Mouse (Mus musculus) ES-Bruce4 (cell line): ENCODE results near the gene AU021092. TPM values are rescaled to one million over a fixed set of nuclear protein-coding genes. Genes with fewer than 3 reads are reported as not detected.

ENCODE experiments used
- H3K27ac ChIP-seq: 2 replicates; pipeline ENCODE4 v1.5.1; 2012; ENCODE audit warnings: low read length, inconsistent platforms; ENCODE audit not compliant: insufficient read depth
- H3K27me3 ChIP-seq: 2 replicates; pipeline ENCODE4 v1.6.1; 2012; ENCODE audit warnings: mild to moderate bottlenecking, low read length, inconsistent platforms; ENCODE audit not compliant: control insufficient read depth, poor library complexity, insufficient read depth, severe bottlenecking
- H3K36me3 ChIP-seq: 2 replicates; pipeline ENCODE4 v1.6.1; 2012; ENCODE audit warnings: inconsistent platforms, mild to moderate bottlenecking, low read length, moderate library complexity; ENCODE audit not compliant: control insufficient read depth, poor library complexity, insufficient read depth, severe bottlenecking
- H3K4me1 ChIP-seq: one replicate; pipeline ENCODE4 v1.8.1; 2011; ENCODE audit warnings: low read length; ENCODE audit not compliant: control insufficient read depth, insufficient read depth
- H3K4me3 ChIP-seq: 2 replicates; pipeline ENCODE4 v1.5.1; 2011; ENCODE audit warnings: low read depth, mild to moderate bottlenecking, low read length
- H3K9ac ChIP-seq: 2 replicates; pipeline ENCODE4 v1.6.1; 2012; ENCODE audit warnings: low read depth, mild to moderate bottlenecking, inconsistent platforms; ENCODE audit not compliant: poor library complexity, severe bottlenecking
- H3K9me3 ChIP-seq: replicated peaks from 2 replicates; pipeline ENCODE4 v1.6.1; 2012; ENCODE audit warnings: mild to moderate bottlenecking, low read length, inconsistent platforms; ENCODE audit not compliant: control insufficient read depth, poor library complexity, insufficient read depth, severe bottlenecking
- CTCF ChIP-seq: IDR thresholded peaks from one replicate; pipeline ENCODE4 v1.8.1; 2011; ENCODE audit warnings: low read depth, low read length
- EP300 ChIP-seq: IDR thresholded peaks from 2 replicates; pipeline ENCODE4 v1.6.1; 2011; ENCODE audit warnings: low read depth, low read length; ENCODE audit not compliant: insufficient read depth
- POLR2A ChIP-seq: IDR thresholded peaks from one replicate; pipeline ENCODE4 v1.8.1; 2011; ENCODE audit warnings: low read length; ENCODE audit not compliant: insufficient read depth
- polyA plus RNA-seq: library from polyadenylated mRNA; stranded (reverse); fragments of >200 nt; gene quantifications from 2 replicates; pipeline ENCODE4 v1.2.4, GENCODE M21; 2011; ENCODE audit warnings: low read depth; ENCODE audit not compliant: missing spikeins, insufficient read depth, insufficient read length

Gene AU021092
- polyA plus RNA-seq, 1 experiment: not detected

GRCm38 (mm10) chr16:5217341-5218133, 4.6 kb downstream of the AU021092 start:
- no peak for TF ChIP-seq POLR2A
- no peak for TF ChIP-seq CTCF
- TF ChIP-seq EP300: no peak
- H3K27ac ChIP-seq: no peak overlapping the region

GRCm38 (mm10) chr16:5216686-5217085, 5.4 kb downstream of the AU021092 start:
- H3K27ac ChIP-seq: no peak overlapping the region
- no peak for TF ChIP-seq EP300
- no peak for TF ChIP-seq POLR2A
- TF ChIP-seq CTCF: no peak
- no peak overlapping the region for H3K4me3 ChIP-seq

More at GRCm38 (mm10) chr16:5217341-5218133, 4.6 kb downstream of the AU021092 start:
- no peaks in the 10 kb centered on the region for H3K4me1 ChIP-seq
- no peaks in the 10 kb centered on the region for H3K36me3 ChIP-seq
- H3K9ac ChIP-seq: no peak overlapping the region
- no peaks in the 10 kb centered on the region; the same call in 1 of the 2 replicates for H3K9me3 ChIP-seq
- no peak overlapping the region for H3K4me3 ChIP-seq
- H3K27me3 ChIP-seq: no peaks in the 10 kb centered on the region

GRCm38 (mm10) chr16:5214126-5214525, 8.0 kb downstream of the AU021092 start:
- Histone ChIP-seq H3K4me1 (no peaks in the 10 kb centered on the region), H3K9me3 (no peaks in the 10 kb centered on the region), H3K36me3 (no peaks in the 10 kb centered on the region), H3K9ac (no peak overlapping the region), H3K27ac (no peak overlapping the region), H3K27me3 (no peaks in the 10 kb centered on the region), H3K4me3 (no peak overlapping the region)
- TF ChIP-seq EP300 (no peak), POLR2A (no peak), CTCF (no peak)

More at GRCm38 (mm10) chr16:5216686-5217085, 5.4 kb downstream of the AU021092 start:
- Histone ChIP-seq H3K9ac (no peak overlapping the region), H3K9me3 (no peaks in the 10 kb centered on the region), H3K27me3 (no peaks in the 10 kb centered on the region), H3K36me3 (no peaks in the 10 kb centered on the region), H3K4me1 (no peaks in the 10 kb centered on the region)

GRCm38 (mm10) chr16:5212150-5212549, 9.9 kb downstream of the AU021092 start:
- no peaks in the 10 kb centered on the region for H3K36me3 ChIP-seq
- no peaks in the 10 kb centered on the region for H3K9me3 ChIP-seq
- H3K4me3 ChIP-seq: no peak overlapping the region
- H3K4me1 ChIP-seq: no peaks in the 10 kb centered on the region
- TF ChIP-seq EP300: no peak
- no peak for TF ChIP-seq CTCF
- no peak for TF ChIP-seq POLR2A
- H3K9ac ChIP-seq: no peak overlapping the region
- no peak overlapping the region for H3K27ac ChIP-seq
- no peaks in the 10 kb centered on the region for H3K27me3 ChIP-seq

- Histone ChIP-seq H3K36me3 (no peaks in the 10 kb centered on the region), H3K9me3 (no peaks in the 10 kb centered on the region), H3K27me3 (no peaks in the 10 kb centered on the region), H3K4me1 (no peaks in the 10 kb centered on the region), H3K9ac (no peak overlapping the region), H3K4me3 (no peak overlapping the region), H3K27ac (no peak overlapping the region)
- TF ChIP-seq CTCF (no peak), POLR2A (no peak)
Measured at GRCm38 (mm10) chr16:5210365-5210764, 11.7 kb downstream of the AU021092 start.

GRCm38 (mm10) chr16:5206051-5206450, 16.0 kb downstream of the AU021092 start:
- H3K27ac ChIP-seq: no peak overlapping the region
- H3K4me3 ChIP-seq: no peak overlapping the region
- no peaks in the 10 kb centered on the region for H3K4me1 ChIP-seq
- H3K27me3 ChIP-seq: no peaks in the 10 kb centered on the region
- no peaks in the 10 kb centered on the region for H3K9me3 ChIP-seq
- no peak for TF ChIP-seq EP300
- TF ChIP-seq CTCF: no peak
- no peak for TF ChIP-seq POLR2A
- H3K36me3 ChIP-seq: no peaks in the 10 kb centered on the region
- H3K9ac ChIP-seq: no peak overlapping the region
